Mouse (Mus musculus): ENCODE results near the gene 2310022A10Rik. TPM values are rescaled to one million over a fixed set of nuclear protein-coding genes. Genes with fewer than 3 reads are reported as not detected.

The 2310022A10Rik gene
- polyA plus RNA-seq, 1 experiment from 2014 or later, result 38.9 TPM

DNA sequence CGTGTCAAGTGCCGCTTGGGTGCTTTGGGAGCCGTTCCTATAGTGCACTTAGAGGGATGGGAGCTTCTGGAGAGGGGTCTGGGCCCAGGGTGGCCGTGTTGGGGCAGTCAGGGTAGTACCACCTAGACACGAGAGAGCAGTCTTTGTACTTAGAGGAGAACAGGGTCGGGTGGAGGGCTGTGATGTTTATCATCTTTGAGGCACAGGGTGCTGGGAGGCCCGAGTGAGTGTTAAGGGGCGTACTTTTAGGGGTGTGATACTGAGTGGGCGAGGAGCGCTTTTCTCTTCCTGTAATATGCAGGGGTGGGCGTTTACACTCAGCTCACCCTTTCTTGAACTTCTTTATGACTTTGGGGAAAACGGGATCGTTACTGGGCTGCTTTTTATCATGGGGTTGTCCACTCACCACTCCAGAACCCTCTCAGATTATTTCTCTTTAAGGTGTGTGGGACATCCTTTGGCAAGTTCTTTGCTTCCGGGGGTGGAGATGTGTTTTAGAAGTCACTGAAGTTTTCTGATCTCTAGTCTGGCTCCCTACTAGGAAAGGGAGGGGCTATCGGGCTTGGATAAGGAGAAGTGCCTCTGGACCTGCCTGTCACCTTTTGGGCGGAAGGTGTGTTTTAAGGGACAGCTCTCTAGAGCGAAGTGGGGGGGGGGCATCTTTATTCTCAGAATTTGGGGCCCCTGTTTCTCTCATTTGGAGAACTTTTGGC, 39.3 kb downstream of the 2310022A10Rik start:
- no peak for ATAC-seq (replicated peaks)

DNA sequence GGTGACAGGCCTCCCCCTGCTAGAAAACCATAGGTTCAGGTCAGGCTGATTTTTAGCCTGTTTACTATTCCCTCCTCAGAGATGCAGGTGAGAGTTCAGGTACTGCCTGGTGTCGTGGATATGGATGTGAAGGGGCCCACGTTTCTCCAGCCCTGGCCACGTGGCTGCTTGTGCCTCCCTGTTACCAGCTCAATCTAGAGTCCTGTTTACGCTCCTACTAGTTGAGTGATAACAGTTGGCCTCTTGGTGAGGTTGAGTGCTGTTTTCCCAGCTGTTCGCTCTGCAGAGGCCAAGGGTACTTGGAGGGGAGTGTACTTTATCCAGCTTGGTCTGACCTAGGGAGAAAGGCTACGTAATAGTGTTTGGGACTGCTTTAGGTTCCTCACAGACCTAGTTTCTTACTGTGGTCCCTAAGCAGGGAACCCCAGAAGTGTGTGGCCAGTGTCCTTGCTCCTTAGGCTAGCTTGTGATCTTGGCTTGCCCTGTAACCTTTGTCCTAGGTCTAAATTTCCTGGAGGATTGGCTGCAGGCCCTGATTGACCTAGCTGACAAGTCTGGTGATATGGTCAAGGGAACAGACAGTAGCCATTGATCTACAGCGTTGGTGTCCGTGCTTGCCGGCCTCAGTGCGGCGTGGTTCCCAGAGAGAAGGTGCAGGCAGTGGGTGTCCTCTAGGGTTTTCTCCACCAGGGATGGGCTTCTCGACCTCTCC, 40.1 kb downstream of the 2310022A10Rik start:
- peak overlapping the region; percentile 72 for H3K4me3 ChIP-seq
- no peaks in the 10 kb centered on the region for H3K27me3 ChIP-seq
- no peaks in the 10 kb centered on the region for H3K9me3 ChIP-seq
- 73% methylated on average over 12 of the region's 12 CpGs for WGBS
- no peak for ATAC-seq (replicated peaks)
- no peaks in the 10 kb centered on the region for H3K36me3 ChIP-seq
- peak overlapping the region; percentile 99 for H3K27ac ChIP-seq (replicated peaks)
- peaks cover 20% of the 10 kb centered on the region for H3K4me1 ChIP-seq
- H3K9ac ChIP-seq (replicated peaks), result peak overlapping the region; percentile 91
- peak overlapping the region; percentile 74 for H3K4me2 ChIP-seq (replicated peaks)

More for the DNA sequence above, 39.3 kb downstream of the 2310022A10Rik start:
- no peaks in the 10 kb centered on the region for H3K36me3 ChIP-seq
- H3K4me3 ChIP-seq, result peak overlapping the region; percentile 72
- H3K4me2 ChIP-seq (replicated peaks), result peak overlapping the region; percentile 74
- 2% methylated on average over 17 of the region's 17 CpGs for WGBS
- no peaks in the 10 kb centered on the region for H3K27me3 ChIP-seq
- peak overlapping the region; percentile 99 for H3K27ac ChIP-seq (replicated peaks)
- no peaks in the 10 kb centered on the region for H3K9me3 ChIP-seq
- H3K4me1 ChIP-seq, result peaks cover 16% of the 10 kb centered on the region
- H3K9ac ChIP-seq (replicated peaks), result peak overlapping the region; percentile 91

DNA sequence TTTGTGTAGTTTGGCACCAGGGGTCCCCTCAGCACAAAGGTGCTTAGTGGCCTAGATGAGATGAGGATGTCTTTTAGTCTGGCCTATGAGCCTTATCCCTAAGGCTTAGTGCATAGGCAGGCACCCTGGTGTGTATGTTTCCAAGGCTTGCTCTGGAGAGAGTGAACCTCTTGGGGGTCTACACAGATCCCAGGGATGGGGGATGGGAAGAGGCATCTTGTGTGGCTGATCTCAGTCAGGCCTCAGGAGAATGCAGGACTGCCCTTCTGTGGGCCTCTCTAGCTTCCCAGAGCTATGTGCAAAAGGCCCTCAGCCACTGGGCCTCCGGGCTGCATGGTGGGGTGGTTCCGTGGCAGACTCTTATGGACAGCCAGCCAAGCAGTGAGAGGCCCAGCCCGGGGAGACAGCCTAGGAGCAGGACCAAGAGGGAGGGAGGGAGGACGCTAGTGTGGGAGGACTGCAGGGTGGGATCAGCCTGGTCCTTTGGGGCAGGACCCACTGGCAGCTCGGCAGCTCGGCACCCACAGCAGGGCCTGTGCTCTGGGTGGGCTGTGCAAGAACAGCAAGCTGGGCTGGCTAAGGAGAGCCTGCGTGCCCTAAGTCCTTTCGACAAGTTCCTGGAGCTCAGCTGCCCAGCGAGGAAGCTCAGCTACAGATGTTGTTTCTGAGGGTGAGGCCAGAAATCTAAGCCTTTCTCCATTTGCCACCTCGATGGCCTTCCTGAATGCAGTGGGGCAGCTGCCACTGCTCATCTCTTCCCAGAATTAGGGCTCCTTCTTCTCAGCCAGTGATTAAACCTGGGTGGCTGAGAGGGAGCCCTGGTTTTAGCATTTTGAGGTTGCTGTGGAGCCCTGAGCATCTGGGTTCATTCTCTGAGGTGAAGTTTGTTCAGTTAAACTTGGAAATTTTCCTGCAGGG, 43.8 kb downstream of the 2310022A10Rik start:
- no peak overlapping the region for H3K9ac ChIP-seq (replicated peaks)
- no peaks in the 10 kb centered on the region for H3K9me3 ChIP-seq
- H3K4me1 ChIP-seq, result peaks cover 39% of the 10 kb centered on the region
- H3K27me3 ChIP-seq, result no peaks in the 10 kb centered on the region
- 54% methylated on average over 10 of the region's 10 CpGs for WGBS
- H3K4me3 ChIP-seq, result no peak overlapping the region
- 0 out of 2 replicates have a peak overlapping the region, but pooled peaks have one; percentile 4 for H3K27ac ChIP-seq (replicated peaks)
- H3K36me3 ChIP-seq, result no peaks in the 10 kb centered on the region
- ATAC-seq (replicated peaks), result no peak
- H3K4me2 ChIP-seq (replicated peaks), result no peak overlapping the region

DNA sequence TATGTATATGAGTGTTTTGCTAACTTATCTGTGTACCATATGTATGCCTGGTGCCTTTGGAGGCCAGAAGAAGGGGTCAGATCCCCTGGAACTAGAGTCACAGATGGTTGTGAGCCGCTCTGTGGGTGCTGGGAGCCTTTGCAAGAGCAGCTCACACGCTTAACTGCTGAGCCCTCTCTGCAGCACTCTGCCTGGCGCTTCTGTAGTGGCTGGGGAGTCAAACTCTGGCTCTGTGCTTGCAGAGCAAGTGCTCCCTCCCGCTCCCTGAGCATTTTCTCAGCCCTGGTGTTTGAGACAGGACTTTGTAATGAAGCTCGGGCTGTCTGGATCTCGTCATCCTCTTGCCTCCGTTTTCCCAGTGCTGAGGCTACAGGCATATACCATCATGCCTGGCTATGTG, 45.0 kb downstream of the 2310022A10Rik start:
- Histone ChIP-seq H3K4me2 (replicated peaks) (no peak overlapping the region), H3K36me3 (no peaks in the 10 kb centered on the region), H3K4me3 (no peak overlapping the region), H3K9ac (replicated peaks) (no peak overlapping the region), H3K27me3 (no peaks in the 10 kb centered on the region), H3K4me1 (peaks cover 43% of the 10 kb centered on the region), H3K27ac (replicated peaks) (no peak overlapping the region), H3K9me3 (no peaks in the 10 kb centered on the region)
- WGBS, result 86% methylated on average over 7 of the region's 7 CpGs
- ATAC-seq (replicated peaks), result no peak

GRCm38 (mm10) chr7:27601628-27602027, 48.6 kb downstream of the 2310022A10Rik start:
- no peak overlapping the region for H3K4me2 ChIP-seq (replicated peaks)
- no peak overlapping the region for H3K4me3 ChIP-seq
- H3K27ac ChIP-seq (replicated peaks), result peak overlapping the region; percentile 85
- H3K36me3 ChIP-seq, result no peaks in the 10 kb centered on the region
- peaks cover 66% of the 10 kb centered on the region for H3K4me1 ChIP-seq
- ATAC-seq (replicated peaks), result peak; percentile 76
- H3K9me3 ChIP-seq, result no peaks in the 10 kb centered on the region
- no peak overlapping the region for H3K9ac ChIP-seq (replicated peaks)
- 38% methylated on average over 4 of the region's 4 CpGs for WGBS
- H3K27me3 ChIP-seq, result no peaks in the 10 kb centered on the region

DNA sequence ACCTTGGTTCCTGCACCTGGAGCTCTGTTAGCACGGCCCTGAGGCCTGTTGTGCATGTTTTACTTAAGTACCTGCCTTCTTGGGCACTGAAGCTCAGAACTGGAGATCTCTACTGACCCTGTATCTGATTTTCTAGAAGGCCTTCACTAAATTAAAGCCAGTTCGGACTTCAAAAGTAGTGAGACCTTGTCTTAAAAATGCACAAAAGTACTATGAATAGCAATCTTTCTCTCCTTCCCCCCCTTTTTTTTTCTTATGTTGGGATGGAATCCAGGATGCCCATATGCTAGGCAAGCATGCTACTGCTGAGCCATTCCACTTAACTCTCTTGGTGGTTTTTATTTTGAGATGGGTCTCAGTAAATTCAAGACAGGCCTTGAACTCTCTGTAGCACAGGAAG, 49.1 kb downstream of the 2310022A10Rik start:
- 75% methylated on average over 2 of the region's 2 CpGs for WGBS
- Histone ChIP-seq H3K9me3 (no peaks in the 10 kb centered on the region), H3K4me1 (peaks cover 71% of the 10 kb centered on the region)

DNA sequence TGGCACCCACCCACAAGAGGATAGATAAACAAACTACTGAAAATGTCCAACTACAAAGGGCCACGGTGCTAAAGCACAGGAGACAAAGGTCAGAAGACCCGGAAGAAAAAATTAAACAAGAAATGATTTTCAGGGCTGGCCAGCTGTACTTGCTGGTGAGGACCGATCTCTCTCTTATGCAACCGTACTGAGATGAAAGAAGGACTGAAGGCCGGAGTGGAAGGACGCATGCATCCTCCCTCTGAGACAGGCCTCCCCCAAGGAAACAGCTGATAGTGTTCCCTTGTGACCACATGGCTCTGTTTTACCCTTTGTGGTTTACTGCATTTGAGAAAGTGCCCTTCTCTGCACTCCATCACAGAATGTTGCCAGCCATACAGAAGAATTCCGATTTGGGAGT, 49.8 kb downstream of the 2310022A10Rik start:
- no peaks in the 10 kb centered on the region for H3K27me3 ChIP-seq

More for the DNA sequence above, 49.1 kb downstream of the 2310022A10Rik start:
- no peak overlapping the region for H3K4me3 ChIP-seq
- peak overlapping the region; percentile 85 for H3K27ac ChIP-seq (replicated peaks)
- no peak overlapping the region for H3K9ac ChIP-seq (replicated peaks)
- H3K27me3 ChIP-seq, result no peaks in the 10 kb centered on the region
- no peaks in the 10 kb centered on the region for H3K36me3 ChIP-seq
- no peak overlapping the region for H3K4me2 ChIP-seq (replicated peaks)
- no peak for ATAC-seq (replicated peaks)

GRCm38 (mm10) chr7:27604661-27605348, 51.8 kb downstream of the 2310022A10Rik start:
- no peak overlapping the region for H3K4me3 ChIP-seq
- no peaks in the 10 kb centered on the region for H3K27me3 ChIP-seq
- peaks cover 65% of the 10 kb centered on the region for H3K4me1 ChIP-seq
- H3K9ac ChIP-seq (replicated peaks), result no peak overlapping the region
- no peaks in the 10 kb centered on the region for H3K9me3 ChIP-seq
- peak overlapping the region; percentile 79 for H3K27ac ChIP-seq (replicated peaks)
- WGBS, result 44% methylated on average over 5 of the region's 5 CpGs
- no peak for ATAC-seq (replicated peaks)
- no peak overlapping the region for H3K4me2 ChIP-seq (replicated peaks)
- peaks cover 13% of the 10 kb centered on the region for H3K36me3 ChIP-seq

More for the DNA sequence above, 49.8 kb downstream of the 2310022A10Rik start:
- Histone ChIP-seq H3K9me3 (no peaks in the 10 kb centered on the region), H3K9ac (replicated peaks) (no peak overlapping the region), H3K4me3 (no peak overlapping the region), H3K27ac (replicated peaks) (peak overlapping the region; percentile 85), H3K36me3 (no peaks in the 10 kb centered on the region), H3K4me2 (replicated peaks) (no peak overlapping the region), H3K4me1 (peaks cover 74% of the 10 kb centered on the region)
- 90% methylated on average over 7 of the region's 7 CpGs for WGBS
- no peak for ATAC-seq (replicated peaks)

DNA sequence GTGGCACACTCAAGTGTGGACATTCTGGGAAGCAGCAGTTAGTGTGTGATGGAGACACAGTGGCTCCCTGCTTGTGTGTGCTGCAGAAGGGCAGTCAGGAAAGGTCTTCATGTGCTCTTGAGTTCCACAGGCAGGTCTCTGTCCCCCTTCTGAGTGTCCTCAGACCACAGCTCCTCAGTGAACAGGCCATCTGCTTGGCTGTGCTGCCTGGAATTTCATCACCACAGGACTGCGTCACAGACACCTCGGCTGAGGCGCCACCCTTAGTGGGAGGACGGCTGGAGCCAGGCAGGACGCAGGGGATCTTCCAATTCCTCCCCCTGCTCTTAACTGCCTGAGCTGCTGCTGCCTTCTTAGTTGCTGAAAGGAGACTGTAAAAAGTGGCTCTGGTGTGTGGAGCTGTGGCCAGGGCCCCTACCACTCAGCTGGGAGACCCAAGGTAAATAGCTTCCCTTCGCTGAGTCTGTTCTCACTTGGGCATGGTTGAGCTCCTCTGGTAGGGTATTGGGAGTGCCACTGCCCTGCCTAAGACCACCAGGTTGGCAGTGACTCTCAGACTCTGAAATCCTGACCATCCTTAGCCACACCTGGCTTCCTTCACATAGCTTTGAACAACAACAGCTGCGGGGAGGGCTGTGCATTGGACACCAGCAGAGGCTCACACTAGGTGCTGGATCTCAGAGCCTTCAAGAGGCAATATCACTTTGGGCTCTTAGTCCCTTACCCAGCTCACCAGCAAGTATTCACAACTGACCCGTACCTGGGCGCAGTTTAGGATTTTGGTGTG, 52.7 kb downstream of the 2310022A10Rik start:
- Histone ChIP-seq H3K27me3 (no peaks in the 10 kb centered on the region), H3K27ac (replicated peaks) (peak overlapping the region; percentile 79), H3K4me1 (peaks cover 64% of the 10 kb centered on the region), H3K9ac (replicated peaks) (no peak overlapping the region), H3K4me3 (no peak overlapping the region), H3K9me3 (no peaks in the 10 kb centered on the region), H3K4me2 (replicated peaks) (no peak overlapping the region), H3K36me3 (peaks cover 19% of the 10 kb centered on the region)
- ATAC-seq (replicated peaks), result no peak
- WGBS, result 63% methylated on average over 9 of the region's 9 CpGs

DNA sequence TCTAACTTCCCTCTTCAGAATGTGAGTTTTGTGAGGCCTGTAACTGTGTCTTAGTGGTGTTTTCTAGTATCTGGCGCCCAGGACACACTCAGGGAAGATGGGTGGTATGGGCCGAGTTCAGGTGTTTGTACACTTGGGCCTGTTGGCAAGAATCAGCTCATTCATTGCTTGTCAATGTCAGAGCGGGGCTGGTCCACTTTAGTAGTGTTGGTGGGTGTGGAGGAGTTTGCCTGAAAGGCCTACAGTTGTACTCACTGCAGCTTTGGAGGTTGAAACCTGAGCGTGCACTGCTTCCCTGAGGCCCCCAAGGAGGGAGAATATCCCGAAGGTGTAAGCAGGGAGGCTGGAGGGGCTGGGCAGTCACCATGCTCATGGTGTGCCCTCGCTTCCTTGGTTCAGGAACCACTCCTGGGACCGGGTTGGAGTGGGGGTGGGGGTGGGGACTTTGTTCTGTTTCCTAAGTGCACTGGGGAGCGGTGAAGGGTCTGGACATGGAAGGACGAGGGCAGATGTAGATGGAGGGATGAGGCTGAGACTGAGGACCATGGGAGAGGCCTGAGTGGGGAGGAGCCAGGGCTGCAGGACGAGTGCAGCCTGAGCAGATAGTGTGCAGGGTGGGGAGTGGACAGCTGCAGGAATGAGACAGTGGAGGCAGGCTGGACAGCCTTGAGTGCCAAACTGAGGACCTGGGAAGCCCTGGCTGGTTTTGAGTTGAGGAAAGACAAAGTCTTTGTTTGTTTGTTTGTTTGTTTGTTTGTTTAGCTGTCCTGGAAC, 53.6 kb downstream of the 2310022A10Rik start:
- WGBS, result 73% methylated on average over 10 of the region's 10 CpGs
- no peak overlapping the region for H3K4me2 ChIP-seq (replicated peaks)
- no peak overlapping the region; the same call in 1 of the 2 replicates for H3K9ac ChIP-seq (replicated peaks)
- ATAC-seq (replicated peaks), result no peak
- H3K4me1 ChIP-seq, result peaks cover 59% of the 10 kb centered on the region
- peaks cover 19% of the 10 kb centered on the region for H3K36me3 ChIP-seq
- H3K4me3 ChIP-seq, result no peak overlapping the region
- H3K27ac ChIP-seq (replicated peaks), result peak overlapping the region; percentile 36; the same call in 1 of the 2 replicates
- H3K27me3 ChIP-seq, result no peaks in the 10 kb centered on the region
- H3K9me3 ChIP-seq, result no peaks in the 10 kb centered on the region

All from forebrain, embryonic 15.5 days (tissue).